Mouse (Mus musculus) lung, embryonic 16.5 days (tissue): ENCODE data around the gene Hist1h2br. TPM values are rescaled to one million over a fixed set of nuclear protein-coding genes. Genes with fewer than 3 reads are reported as not detected.
A peak's percentile ranks its signal among the peaks of the same experiment; 100 is the strongest.
"Not testable (repeated sequence)": the region's sequence is repeated elsewhere in the genome, so short reads cannot be mapped to it uniquely, and the experiment has no call there.

Experiments used
- ATAC-seq: fragments of 200-750 bp; cut with Nextera tagmentation; 2 replicates; pipeline ENCODE4 v1.8.0; 2017; ENCODE audit warnings: low read depth, mild to moderate bottlenecking, moderate library complexity
- H3K27ac ChIP-seq: fragments of 300-500 bp; sonication (generic); 2 replicates; pipeline ENCODE4 v1.5.1; 2014; ENCODE audit warnings: mild to moderate bottlenecking, control low read depth, low read length
- H3K27me3 ChIP-seq: fragments of 300-500 bp; sonication (generic); 2 replicates; pipeline ENCODE4 v1.6.1; 2014; ENCODE audit warnings: low read depth, low read length, mixed read lengths; ENCODE audit not compliant: control insufficient read depth, insufficient read depth
- H3K36me3 ChIP-seq: fragments of 300-500 bp; sonication (generic); 2 replicates; pipeline ENCODE4 v1.6.1; 2014; ENCODE audit warnings: low read length; ENCODE audit not compliant: control insufficient read depth, insufficient read depth
- H3K4me1 ChIP-seq: fragments of 300-500 bp; sonication (generic); replicated peaks from 2 replicates; pipeline ENCODE4 v1.6.1; 2014; ENCODE audit warnings: low read length, mixed read lengths; ENCODE audit not compliant: control insufficient read depth, insufficient read depth
- H3K4me2 ChIP-seq: fragments of 300-500 bp; sonication (generic); 2 replicates; pipeline ENCODE4 v1.6.1; 2014; ENCODE audit warnings: low read depth, low read length, control low read depth
- H3K4me3 ChIP-seq: fragments of 300-500 bp; sonication (generic); 2 replicates; pipeline ENCODE4 v1.5.1; 2014; ENCODE audit warnings: mild to moderate bottlenecking, low read length, control low read depth
- H3K9ac ChIP-seq: fragments of 300-500 bp; sonication (generic); 2 replicates; pipeline ENCODE4 v1.6.1; 2014; ENCODE audit warnings: low read length, control low read depth
- H3K9me3 ChIP-seq: fragments of 300-500 bp; sonication (generic); 2 replicates; pipeline ENCODE4 v1.6.1; 2016; ENCODE audit warnings: low read length; ENCODE audit not compliant: control insufficient read depth
- WGBS: fragments of 180-500 bp; shearing (Covaris S2); extraction: QIAGEN DNeasy Blood & Tissue Kit; methylation state at CpG from one replicate; pipeline ENCODE4 v1.1.7; 2014; 5-methylcytosine and 5-hydroxymethylcytosine counted together
- microRNA-seq: library from miRNA; unstranded; fragments of <30 nt; microRNA quantifications from one replicate; pipeline ENCODE4, GENCODE M21; 2016
- polyA plus RNA-seq: library from polyadenylated mRNA; unstranded; fragments of >200 nt; fragmentation: Nextera tagmentation; extraction: Ambion mirVana; gene quantifications from 2 replicates; pipeline ENCODE4 v1.2.1, GENCODE M21; 2015

The Hist1h2br gene
- polyA plus RNA-seq, 1 experiment from 2014 or later, result 29.0 TPM

- 62% methylated on average over 3 of the region's 3 CpGs for WGBS
- not testable (repeated sequence) for H3K4me3 ChIP-seq, ATAC-seq
These were observed 32.0 kb downstream of the Hist1h2br start for GRCm38 (mm10) chr13:21865503-21865902.

GRCm38 (mm10) chr13:21880735-21881134, 47.2 kb downstream of the Hist1h2br start:
- no peak overlapping the region for H3K4me3 ChIP-seq
- H3K4me2 ChIP-seq, result no peak overlapping the region
- H3K9ac ChIP-seq, result no peak overlapping the region
- no peaks in the 10 kb centered on the region for H3K36me3 ChIP-seq
- H3K27me3 ChIP-seq, result no peaks in the 10 kb centered on the region
- no peak for ATAC-seq
- H3K4me1 ChIP-seq, result no peaks in the 10 kb centered on the region
- no peaks in the 10 kb centered on the region for H3K9me3 ChIP-seq
- 77% methylated on average over 6 of the region's 6 CpGs for WGBS
- no peak overlapping the region for H3K27ac ChIP-seq

More at GRCm38 (mm10) chr13:21865503-21865902, 32.0 kb downstream of the Hist1h2br start:
- H3K9me3 ChIP-seq, H3K36me3 ChIP-seq, H3K27ac ChIP-seq, H3K9ac ChIP-seq, H3K4me1 ChIP-seq, H3K27me3 ChIP-seq, H3K4me2 ChIP-seq: not testable (repeated sequence)

- 3% methylated on average over 27 of the region's 27 CpGs for WGBS
These were observed 48.5 kb downstream of the Hist1h2br start for GRCm38 (mm10) chr13:21881878-21882669.

GRCm38 (mm10) chr13:21882760-21883405, 49.3 kb downstream of the Hist1h2br start:
- Histone ChIP-seq H3K27ac (no peak overlapping the region), H3K4me3 (peak overlapping the region; percentile 53), H3K4me1 (no peaks in the 10 kb centered on the region), H3K9me3 (no peaks in the 10 kb centered on the region), H3K4me2 (peak overlapping the region; percentile 57), H3K9ac (peak overlapping the region; percentile 49; the same call in 1 of the 2 replicates), H3K36me3 (no peaks in the 10 kb centered on the region), H3K27me3 (no peaks in the 10 kb centered on the region)
- ATAC-seq, result peak; percentile 83; the same call in 1 of the 2 replicates
- WGBS, result 1% methylated on average over 13 of the region's 13 CpGs

More at GRCm38 (mm10) chr13:21881878-21882669, 48.5 kb downstream of the Hist1h2br start:
- no peak overlapping the region for H3K27ac ChIP-seq
- no peaks in the 10 kb centered on the region for H3K27me3 ChIP-seq
- no peaks in the 10 kb centered on the region for H3K36me3 ChIP-seq
- ATAC-seq, result peak; percentile 51; the same call in 1 of the 2 replicates
- H3K9me3 ChIP-seq, result no peaks in the 10 kb centered on the region
- H3K4me2 ChIP-seq, result peak overlapping the region; percentile 57
- H3K4me3 ChIP-seq, result peak overlapping the region; percentile 53
- no peaks in the 10 kb centered on the region for H3K4me1 ChIP-seq
- H3K9ac ChIP-seq, result peak overlapping the region; percentile 46; the same call in 1 of the 2 replicates

- H3K4me3 ChIP-seq, result peak overlapping the region; percentile 53
These were observed 49.9 kb downstream of the Hist1h2br start for GRCm38 (mm10) chr13:21883407-21883806.

GRCm38 (mm10) chr13:21884586-21884985, 51.0 kb downstream of the Hist1h2br start:
- no peak overlapping the region for H3K4me2 ChIP-seq
- H3K27me3 ChIP-seq, result no peaks in the 10 kb centered on the region
- no peaks in the 10 kb centered on the region for H3K36me3 ChIP-seq
- no peaks in the 10 kb centered on the region for H3K9me3 ChIP-seq
- H3K27ac ChIP-seq, result no peak overlapping the region
- ATAC-seq, result no peak
- H3K9ac ChIP-seq, result no peak overlapping the region
- 75% methylated on average over 4 of the region's 4 CpGs for WGBS
- H3K4me1 ChIP-seq, result no peaks in the 10 kb centered on the region
- H3K4me3 ChIP-seq, result no peak overlapping the region

More at GRCm38 (mm10) chr13:21883407-21883806, 49.9 kb downstream of the Hist1h2br start:
- ATAC-seq, result no peak
- Histone ChIP-seq H3K27me3 (no peaks in the 10 kb centered on the region), H3K36me3 (no peaks in the 10 kb centered on the region), H3K4me1 (no peaks in the 10 kb centered on the region), H3K4me2 (peak overlapping the region; percentile 57), H3K9ac (peak overlapping the region; percentile 49; the same call in 1 of the 2 replicates), H3K27ac (no peak overlapping the region), H3K9me3 (no peaks in the 10 kb centered on the region)
- WGBS, result 20% methylated on average over 5 of the region's 5 CpGs

Small RNA genes lying within 50 kb of the gene (microRNA-seq; reads per million reads assigned to microRNA genes)
- gene Gm19658 (not detected), gene Gm44346 (not detected), gene Gm44466 (not detected)

Other genes with a start within 250 kb of the Hist1h2br start
- not detected in 2 replicates for gene Olfr1362, start 219.7 kb upstream of the Hist1h2br start, polyA plus RNA-seq
- gene Olfr11, start 191.2 kb upstream of the Hist1h2br start, polyA plus RNA-seq, result not detected in 2 replicates
- gene Olfr1361, start 170.4 kb upstream of the Hist1h2br start, polyA plus RNA-seq, result not detected in 2 replicates
- gene Olfr1360, start 156.3 kb upstream of the Hist1h2br start, polyA plus RNA-seq, result not detected in 2 replicates
- not detected in 2 replicates for gene Olfr1359, start 135.6 kb upstream of the Hist1h2br start, polyA plus RNA-seq
- 3.4 and 4.5 TPM in 2 replicates for gene Hist1h2bl, start 117.6 kb upstream of the Hist1h2br start, polyA plus RNA-seq
- gene Hist1h2ai, start 117.3 kb upstream of the Hist1h2br start, polyA plus RNA-seq, result 33.0 and 45.8 TPM in 2 replicates
- 13.5 and 20.4 TPM in 2 replicates for gene Hist1h3h, start 116.1 kb upstream of the Hist1h2br start, polyA plus RNA-seq
- 4.9 and 5.8 TPM in 2 replicates for gene Hist1h2bm, start 111.7 kb upstream of the Hist1h2br start, polyA plus RNA-seq
- gene Hist1h4j, start 98.7 kb upstream of the Hist1h2br start, polyA plus RNA-seq, result 1.3 and 1.4 TPM in 2 replicates
- gene Hist1h4k, start 83.2 kb upstream of the Hist1h2br start, polyA plus RNA-seq, result 2.0 and 5.4 TPM in 2 replicates
- 31.5 and 35.8 TPM in 2 replicates for gene Hist1h2ak, start 79.9 kb upstream of the Hist1h2br start, polyA plus RNA-seq
- 5.8 and 7.8 TPM in 2 replicates for gene Hist1h2bn, start 79.6 kb upstream of the Hist1h2br start, polyA plus RNA-seq
- gene Hist1h1b, start 53.1 kb upstream of the Hist1h2br start, polyA plus RNA-seq, result 23.4 and 24.2 TPM in 2 replicates
- gene Hist1h3i, start 50.4 kb upstream of the Hist1h2br start, polyA plus RNA-seq, result 103 and 124 TPM in 2 replicates
- 1.8 and 5.1 TPM in 2 replicates for gene Hist1h2an, start 46.5 kb upstream of the Hist1h2br start, polyA plus RNA-seq
- 1.0 and 1.2 TPM in 2 replicates for gene Hist1h2bp, start 46.3 kb upstream of the Hist1h2br start, polyA plus RNA-seq
- gene Hist1h2bq, start 23.5 kb upstream of the Hist1h2br start, polyA plus RNA-seq, result 24.2 and 25.0 TPM in 2 replicates
- gene Hist1h2ao, start 23.3 kb upstream of the Hist1h2br start, polyA plus RNA-seq, result 3.4 TPM in 1 of 2 replicates, not detected in the other
- not detected in 2 replicates for gene Hist1h4m, start 22.0 kb upstream of the Hist1h2br start, polyA plus RNA-seq
- 19.0 and 22.4 TPM in 2 replicates for gene Hist1h4n, start 1.5 kb upstream of the Hist1h2br start, polyA plus RNA-seq
- gene Hist1h2ap, start 236 bp upstream of the Hist1h2br start, polyA plus RNA-seq, result 3,144 and 3,910 TPM in 2 replicates
- 7.9 and 12.5 TPM in 2 replicates for gene Zfp184, start 111.4 kb downstream of the Hist1h2br start, polyA plus RNA-seq
- 0.16 and 0.18 TPM in 2 replicates for gene Pom121l2, start 147.5 kb downstream of the Hist1h2br start, polyA plus RNA-seq
- gene Prss16, start 176.0 kb downstream of the Hist1h2br start, polyA plus RNA-seq, result 10.0 and 26.0 TPM in 2 replicates
- 2.3 and 15.3 TPM in 2 replicates for gene Hist1h2ah, start 201.8 kb downstream of the Hist1h2br start, polyA plus RNA-seq
- gene Hist1h2bk, start 202.1 kb downstream of the Hist1h2br start, polyA plus RNA-seq, result 6.6 and 7.3 TPM in 2 replicates
- gene Hist1h4i, start 207.6 kb downstream of the Hist1h2br start, polyA plus RNA-seq, result 23.6 and 24.3 TPM in 2 replicates
- gene Hist1h2ag, start 209.2 kb downstream of the Hist1h2br start, polyA plus RNA-seq, result 36.8 and 53.7 TPM in 2 replicates
- gene Hist1h2bj, start 209.5 kb downstream of the Hist1h2br start, polyA plus RNA-seq, result 12.9 and 16.4 TPM in 2 replicates